Mouse (Mus musculus): ENCODE results near the gene Gnas. TPM values are rescaled to one million over a fixed set of nuclear protein-coding genes. Genes with fewer than 3 reads are reported as not detected.
"Not testable (repeated sequence)": the region's sequence is repeated elsewhere in the genome, so short reads cannot be mapped to it uniquely, and the experiment has no call there.

Gnas gene
- total RNA-seq, 1 experiment from 2014 or later = 282 TPM

DNA sequence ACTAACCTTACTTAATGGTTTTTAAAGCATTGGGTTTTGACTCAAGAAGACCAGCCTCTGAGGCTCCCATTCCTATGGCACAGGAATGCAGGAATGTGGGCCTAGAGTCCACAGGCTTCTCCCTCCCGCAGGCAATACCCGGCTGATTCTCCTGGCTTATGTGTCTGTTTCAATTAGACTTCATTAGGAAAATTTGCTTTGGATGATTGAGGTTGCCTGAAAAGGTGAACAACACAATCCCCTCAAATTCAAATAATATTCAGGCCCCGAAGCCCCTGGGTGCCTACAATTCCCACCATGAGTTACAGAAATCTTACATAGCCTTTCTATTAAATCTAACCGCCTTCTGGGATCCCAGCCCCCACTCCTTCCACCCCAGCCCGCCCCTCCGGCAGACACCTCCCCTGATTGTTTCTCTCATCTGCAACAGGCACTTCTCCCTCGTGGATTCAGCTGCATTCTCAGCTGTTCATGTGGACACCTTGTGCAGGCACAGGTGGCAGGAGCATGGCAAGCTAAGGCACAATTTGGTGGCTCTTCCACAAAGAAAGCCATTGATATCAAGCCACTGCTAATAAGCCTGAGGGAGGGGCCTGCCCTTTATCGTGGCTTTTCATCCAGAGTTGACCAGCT, 7.0 kb downstream of the Gnas start:
- ATAC-seq (replicated peaks; ENCODE audit: low read depth, poor library complexity, severe bottlenecking) = no peak

DNA sequence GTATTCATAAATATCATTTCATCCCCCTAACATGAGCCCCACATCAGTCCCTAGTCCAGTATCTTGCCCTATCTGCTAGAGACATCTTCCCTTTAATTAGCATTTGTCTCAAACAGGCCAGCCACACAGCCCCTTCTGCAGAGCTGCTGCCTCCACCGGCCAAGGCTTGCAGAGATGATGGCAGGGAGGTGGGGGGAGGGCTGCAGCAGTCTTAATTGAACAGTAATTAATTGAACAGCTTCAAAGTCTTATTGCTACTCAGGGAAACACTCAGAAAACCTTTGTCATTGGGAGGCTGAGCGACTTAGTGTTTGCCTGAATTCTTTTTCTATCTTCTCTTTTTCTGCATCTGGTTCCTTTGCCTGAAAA, 7.5 kb downstream of the Gnas start:
- ATAC-seq (replicated peaks; ENCODE audit: low read depth, poor library complexity, severe bottlenecking) = no peak

DNA sequence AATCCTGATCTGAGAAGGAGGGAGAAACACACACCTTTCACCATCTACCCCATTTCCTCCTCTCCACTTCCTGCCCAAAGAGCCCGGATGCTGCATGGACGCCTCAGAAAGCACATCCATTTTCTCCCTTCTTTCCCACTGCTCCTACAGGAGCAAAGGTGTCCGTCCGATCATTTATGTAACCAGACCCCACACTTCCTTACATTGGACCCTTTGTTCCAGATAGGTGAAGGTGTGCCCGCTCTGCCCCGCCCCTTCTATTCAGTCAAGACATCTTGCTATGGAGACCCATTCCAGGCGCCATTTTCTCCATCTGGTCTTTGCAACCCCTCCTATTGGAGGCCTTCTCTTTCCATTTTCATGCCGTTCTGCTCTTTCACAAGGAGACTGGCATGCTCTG, 10.3 kb downstream of the Gnas start:
- no peak for ATAC-seq (replicated peaks; ENCODE audit: low read depth, poor library complexity, severe bottlenecking)

DNA sequence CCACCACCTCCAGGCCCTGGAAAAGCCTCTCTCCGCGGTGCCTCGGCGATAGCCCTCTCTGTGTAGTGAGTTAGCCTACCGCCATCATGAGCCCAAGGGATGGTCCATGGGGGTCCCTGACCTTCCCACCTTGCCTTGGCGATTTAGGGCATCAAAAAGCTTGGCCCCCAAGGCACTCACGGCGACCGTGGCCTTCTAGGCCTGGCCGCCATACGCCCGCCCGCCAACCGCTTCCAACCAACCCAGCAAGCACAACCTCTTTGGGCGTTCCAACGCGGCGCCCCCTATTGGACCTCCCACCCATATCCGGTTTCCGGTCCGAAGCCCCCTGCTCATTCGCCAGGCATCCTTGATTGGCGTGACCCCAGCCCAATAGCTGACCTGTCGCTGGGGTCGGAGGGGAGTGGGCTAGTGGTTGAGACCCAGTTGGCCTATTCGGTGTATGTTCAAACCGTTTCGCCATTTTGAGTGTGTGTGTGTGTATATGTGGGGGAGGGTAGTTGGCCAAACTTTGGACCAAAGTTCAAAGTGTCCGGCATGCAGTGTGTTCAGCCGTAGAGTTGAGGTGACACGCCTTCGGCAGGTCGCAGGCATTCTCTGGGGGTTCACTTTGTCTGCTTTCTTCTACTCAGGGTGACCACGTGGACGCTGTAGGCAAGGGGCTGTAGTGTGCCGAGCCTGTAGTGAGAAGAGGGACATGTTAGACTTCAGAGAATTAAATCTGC, 11.2 kb downstream of the Gnas start:
- ATAC-seq (replicated peaks; ENCODE audit: low read depth, poor library complexity, severe bottlenecking) = peak; percentile 64

DNA sequence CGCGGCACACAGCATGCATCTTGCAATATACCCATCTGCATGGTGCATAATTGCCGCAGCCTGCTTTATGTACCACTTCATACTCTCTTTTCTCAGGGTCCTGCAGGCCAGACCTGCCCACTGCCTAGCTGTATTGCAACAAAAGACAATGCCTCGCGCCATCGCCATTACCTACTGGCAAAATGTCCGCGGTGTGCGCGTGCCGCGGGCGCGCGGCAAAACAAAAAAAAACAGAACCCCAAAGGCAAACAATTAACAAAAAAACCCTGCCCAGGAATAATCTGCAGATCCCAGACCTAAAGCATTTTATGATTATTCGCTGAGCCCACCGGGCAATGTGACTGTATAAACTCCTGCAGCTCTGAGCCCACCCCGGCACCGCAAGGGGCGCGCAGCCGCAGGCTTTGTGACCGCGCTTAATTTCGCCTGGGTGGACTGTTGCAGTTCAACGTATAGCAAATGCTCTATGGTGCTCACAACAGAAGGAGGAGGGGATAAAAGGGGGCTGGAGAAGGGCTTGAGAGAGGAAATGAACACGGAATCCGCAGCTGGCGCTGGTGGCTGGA, 11.9 kb downstream of the Gnas start:
- no peak for ATAC-seq (replicated peaks; ENCODE audit: low read depth, poor library complexity, severe bottlenecking)

DNA sequence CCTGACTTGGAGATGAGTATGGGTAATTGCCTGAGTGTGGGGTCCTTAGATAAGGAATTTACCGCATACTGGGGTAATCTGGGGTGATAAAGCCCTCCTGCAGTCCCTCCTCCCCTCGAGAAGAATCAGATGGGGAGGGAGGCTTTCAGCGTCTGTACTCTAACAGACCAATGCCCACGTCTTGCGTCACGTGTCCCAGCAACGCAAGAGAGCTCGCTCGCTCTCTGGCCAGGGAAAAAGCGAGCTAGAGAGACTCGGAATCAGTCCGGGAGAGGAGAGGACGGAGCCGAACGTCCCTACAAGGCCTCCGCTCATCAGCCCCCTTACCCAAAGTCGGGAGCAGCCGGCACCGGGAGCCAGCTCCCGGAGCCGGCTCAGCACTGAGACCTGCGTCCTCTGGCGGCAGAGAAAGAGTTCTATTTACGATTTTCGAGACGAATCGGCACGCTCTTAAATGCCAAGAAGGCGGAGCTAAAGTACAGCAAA, 13.0 kb downstream of the Gnas start:
- peak; percentile 57 for ATAC-seq (replicated peaks; ENCODE audit: low read depth, poor library complexity, severe bottlenecking)

DNA sequence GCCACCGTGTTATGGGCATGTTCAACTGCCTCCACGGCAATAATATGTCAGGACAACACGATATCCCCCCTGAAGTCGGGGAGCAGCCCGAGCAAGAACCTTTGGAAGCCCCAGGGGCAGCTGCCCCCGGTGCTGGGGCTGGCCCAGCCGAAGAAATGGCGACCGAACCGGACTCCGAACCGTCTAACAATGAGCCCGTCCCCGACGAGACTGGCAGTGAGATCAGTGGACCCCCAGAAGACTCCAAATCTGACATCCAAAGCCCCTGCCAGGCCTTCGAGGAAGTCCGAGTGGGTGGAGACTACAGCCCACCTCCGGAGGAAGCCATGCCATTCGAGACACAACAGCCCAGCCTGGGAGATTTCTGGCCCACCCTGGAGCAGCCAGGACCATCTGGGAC, 13.7 kb downstream of the Gnas start:
- no peak for ATAC-seq (replicated peaks; ENCODE audit: low read depth, poor library complexity, severe bottlenecking)

DNA sequence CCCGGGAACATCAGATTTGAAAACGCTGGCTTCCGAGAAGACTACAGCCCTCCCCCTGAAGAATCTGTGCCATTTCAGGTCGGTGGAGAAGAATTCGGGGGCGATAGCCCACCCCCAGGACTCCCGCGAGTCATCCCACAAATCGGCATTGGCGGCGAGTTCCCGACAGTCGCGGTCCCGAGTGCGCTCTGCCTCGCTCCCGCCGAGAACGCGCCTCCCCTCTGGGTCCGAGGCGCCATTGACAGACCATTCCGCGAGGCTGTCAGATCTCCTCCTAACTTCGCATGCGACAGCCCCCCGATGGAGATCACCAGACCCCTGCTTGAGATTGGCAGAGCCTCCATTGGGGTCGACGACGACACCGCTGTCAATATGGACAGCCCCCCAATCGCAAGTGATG, 14.4 kb downstream of the Gnas start:
- no peak for ATAC-seq (replicated peaks; ENCODE audit: low read depth, poor library complexity, severe bottlenecking)

DNA sequence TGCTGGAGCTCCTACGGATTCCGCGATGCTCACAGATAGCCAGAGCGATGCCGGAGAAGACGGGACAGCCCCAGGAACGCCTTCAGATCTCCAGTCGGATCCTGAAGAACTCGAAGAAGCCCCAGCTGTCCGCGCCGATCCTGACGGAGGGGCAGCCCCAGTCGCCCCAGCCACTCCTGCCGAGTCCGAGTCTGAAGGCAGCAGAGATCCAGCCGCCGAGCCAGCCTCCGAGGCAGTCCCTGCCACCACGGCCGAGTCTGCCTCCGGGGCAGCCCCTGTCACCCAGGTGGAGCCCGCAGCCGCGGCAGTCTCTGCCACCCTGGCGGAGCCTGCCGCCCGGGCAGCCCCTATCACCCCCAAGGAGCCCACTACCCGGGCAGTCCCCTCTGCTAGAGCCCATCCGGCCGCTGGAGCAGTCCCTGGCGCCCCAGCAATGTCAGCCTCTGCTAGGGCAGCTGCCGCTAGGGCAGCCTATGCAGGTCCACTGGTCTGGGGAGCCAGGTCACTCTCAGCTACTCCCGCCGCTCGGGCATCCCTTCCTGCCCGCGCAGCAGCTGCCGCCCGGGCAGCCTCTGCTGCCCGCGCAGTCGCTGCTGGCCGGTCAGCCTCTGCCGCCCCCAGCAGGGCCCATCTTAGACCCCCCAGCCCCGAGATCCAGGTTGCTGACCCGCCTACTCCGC, 15.1 kb downstream of the Gnas start:
- no peak for ATAC-seq (replicated peaks; ENCODE audit: low read depth, poor library complexity, severe bottlenecking)

DNA sequence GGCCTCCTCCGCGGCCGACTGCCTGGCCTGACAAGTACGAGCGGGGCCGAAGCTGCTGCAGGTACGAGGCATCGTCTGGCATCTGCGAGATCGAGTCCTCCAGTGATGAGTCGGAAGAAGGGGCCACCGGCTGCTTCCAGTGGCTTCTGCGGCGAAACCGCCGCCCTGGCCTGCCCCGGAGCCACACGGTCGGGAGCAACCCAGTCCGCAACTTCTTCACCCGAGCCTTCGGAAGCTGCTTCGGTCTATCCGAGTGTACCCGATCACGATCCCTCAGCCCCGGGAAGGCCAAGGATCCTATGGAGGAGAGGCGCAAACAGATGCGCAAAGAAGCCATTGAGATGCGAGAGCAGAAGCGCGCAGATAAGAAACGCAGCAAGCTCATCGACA, 15.6 kb downstream of the Gnas start:
- no peak for ATAC-seq (replicated peaks; ENCODE audit: low read depth, poor library complexity, severe bottlenecking)

DNA sequence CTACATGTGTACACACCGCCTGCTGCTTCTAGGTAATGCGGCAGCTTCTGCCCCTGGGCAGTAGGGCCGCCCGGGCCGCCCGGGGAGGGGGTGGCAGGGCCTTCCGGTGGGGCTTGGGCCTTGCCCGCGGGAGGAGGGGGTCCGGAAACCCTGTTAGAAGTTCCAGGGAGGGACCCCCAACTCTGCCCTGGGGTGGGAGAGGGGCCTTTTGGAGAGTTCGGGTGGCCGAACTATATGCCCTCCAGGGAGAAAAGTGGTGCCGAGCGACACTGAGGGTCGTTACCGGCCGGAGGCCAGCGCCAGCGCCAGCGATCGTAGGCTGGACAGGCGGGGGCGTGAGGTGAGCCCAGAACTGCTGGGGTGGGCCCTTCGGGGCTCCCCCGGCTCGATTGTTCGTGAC, 16.1 kb downstream of the Gnas start:
- ATAC-seq (replicated peaks; ENCODE audit: low read depth, poor library complexity, severe bottlenecking) = no peak

DNA sequence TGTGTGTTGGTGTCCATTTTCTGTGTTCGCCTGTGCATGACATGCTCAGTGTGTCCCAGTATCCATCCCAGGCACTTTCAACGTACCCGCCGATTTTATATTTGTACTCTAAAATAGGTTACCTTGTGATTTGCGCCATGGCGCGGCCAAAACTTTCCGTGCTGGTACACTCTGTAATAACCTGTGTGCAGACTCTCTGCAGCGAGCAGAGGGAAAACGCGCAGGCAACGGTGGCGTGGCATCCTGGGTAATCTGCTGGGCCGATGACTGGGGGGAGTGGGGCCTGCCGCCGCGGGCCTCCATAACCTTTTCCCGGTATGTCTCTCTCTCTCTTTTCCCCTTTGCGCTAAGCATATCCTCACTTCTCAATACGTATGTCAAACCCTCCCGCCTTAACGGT, 16.5 kb downstream of the Gnas start:
- ATAC-seq (replicated peaks; ENCODE audit: low read depth, poor library complexity, severe bottlenecking) = no peak

DNA sequence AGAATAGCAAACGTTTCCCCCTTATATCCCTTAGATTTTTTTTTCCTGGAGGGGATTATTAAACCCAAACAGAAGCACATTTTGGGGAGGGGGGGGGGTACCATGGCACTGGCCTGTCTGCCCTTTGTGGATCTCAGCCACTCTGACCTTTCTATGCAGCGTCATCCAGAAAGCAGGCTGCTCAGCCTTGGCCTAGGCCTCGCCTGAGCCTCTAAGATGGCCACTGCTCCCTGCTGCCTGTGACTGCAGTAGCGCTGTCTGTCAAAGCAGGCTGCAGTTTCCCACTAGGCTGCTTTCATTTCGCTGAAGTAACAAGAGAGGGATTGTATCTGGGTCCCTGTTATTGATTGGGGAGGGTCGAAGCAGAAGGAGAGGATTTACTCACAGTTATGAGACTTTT, 18.4 kb downstream of the Gnas start:
- ATAC-seq (replicated peaks; ENCODE audit: low read depth, poor library complexity, severe bottlenecking) = no peak

DNA sequence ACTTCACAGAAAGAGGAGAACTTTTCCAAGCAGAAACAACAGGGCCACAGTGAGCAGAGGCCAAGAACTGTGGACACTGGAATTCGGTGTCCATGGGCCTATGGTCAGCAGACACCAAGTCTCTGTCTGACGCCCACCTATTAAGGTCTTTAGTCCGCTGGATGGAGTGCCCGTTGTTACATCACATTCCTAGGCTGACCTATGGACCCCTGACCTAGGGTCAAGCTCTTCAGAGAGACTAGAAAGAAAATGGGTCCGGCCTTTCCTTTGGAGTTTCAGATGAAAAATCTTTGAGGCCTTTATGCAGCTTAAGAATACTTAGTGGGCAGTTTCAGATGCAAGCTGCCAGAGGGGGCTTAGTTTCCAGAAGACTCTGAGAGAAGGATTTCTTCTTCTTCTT, 21.5 kb downstream of the Gnas start:
- no peak for ATAC-seq (replicated peaks; ENCODE audit: low read depth, poor library complexity, severe bottlenecking)

DNA sequence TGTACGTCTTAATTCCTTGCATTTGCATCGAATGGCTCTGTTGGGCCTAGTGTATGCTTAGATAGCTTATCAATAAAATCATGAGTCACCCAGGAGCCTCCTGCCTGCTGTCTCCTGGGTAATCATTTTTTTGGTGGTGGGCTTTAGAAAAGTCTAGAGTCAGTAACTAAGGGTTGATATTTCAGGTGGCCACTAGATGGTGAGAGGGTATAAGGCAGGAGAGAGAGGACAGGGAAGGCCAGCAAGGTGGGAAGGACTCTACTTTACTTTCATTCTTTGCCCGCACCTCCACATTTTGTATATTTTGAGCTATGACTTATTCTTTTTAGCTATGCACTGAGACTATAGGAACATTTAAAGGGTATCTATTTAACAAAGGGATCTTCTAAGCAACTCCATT, 23.8 kb downstream of the Gnas start:
- no peak for ATAC-seq (replicated peaks; ENCODE audit: low read depth, poor library complexity, severe bottlenecking)

DNA sequence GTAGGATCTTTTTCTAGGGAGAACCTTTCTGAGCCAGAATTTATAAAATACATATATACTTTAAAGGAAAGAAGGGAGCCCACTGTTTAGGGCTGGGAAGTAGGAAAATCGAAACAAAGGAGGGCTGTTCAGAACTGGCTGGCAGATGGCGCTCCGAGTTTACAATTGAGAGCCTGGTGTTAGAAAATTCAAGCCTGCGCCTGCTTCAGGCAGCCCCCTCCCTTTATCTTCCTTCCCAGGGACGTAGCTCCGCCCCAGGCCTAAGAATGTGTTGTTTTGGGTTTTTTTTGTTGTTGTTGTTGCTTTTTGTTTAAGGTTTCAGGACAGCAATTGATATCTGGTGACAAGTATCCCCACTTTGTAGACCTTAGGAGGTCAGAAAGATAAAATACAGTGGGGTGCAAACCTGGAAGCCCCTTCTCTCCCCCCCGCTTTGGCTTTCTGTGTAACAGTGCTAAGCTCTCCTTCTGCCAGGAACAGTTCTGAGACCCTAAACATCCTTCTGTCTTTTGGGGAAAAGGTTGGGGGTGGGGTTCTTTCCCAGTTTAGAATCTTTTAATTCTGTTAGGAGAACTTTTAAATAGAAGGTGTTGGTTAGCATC, 26.9 kb downstream of the Gnas start:
- ATAC-seq (replicated peaks; ENCODE audit: low read depth, poor library complexity, severe bottlenecking) = peak; percentile 76

DNA sequence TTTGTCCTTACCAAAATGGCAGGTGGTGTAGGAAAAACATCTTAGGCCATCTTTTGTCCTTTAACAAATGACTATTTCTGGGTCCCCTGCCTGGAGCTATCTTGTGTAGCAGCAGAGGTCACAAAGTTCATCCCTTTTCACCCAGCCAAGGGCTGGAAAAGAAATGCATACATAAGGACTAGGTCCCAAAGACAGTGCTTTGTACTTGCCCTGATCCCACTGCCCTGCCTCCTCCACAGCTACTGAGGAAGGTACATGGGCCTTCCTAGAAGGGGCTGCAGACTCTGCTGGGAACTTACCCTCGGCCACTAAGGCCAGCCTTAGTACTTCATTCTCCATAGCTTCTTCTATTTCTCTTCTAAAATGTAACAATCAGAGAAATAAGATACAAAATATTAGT, 27.5 kb downstream of the Gnas start:
- ATAC-seq (replicated peaks; ENCODE audit: low read depth, poor library complexity, severe bottlenecking) = no peak

DNA sequence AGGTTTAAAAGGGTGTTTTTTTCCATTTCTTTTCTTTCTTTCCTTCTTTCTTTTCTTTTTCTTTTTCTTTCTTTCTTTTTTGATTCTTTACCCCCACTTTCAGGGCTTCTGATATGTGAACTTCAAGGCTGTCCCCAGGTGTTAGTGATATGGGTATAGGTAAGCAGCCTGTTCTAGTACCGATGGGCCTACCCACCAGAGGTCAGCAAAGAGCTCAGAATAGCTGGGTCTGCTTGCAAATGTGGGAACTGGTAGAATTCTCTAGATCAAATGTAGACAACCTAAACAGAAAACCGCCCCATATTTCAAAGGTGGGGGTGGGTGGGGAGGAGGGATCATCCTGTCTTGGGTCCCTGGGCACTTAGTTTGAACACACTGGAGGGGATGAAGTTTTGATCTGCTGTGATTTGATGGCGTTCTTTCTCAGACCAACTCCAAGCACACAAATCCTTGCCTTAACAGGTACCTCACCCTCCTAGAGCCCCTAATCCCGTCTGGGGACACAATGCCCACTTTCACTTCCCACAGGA, 28.1 kb downstream of the Gnas start:
- ATAC-seq (replicated peaks; ENCODE audit: low read depth, poor library complexity, severe bottlenecking) = peak; percentile 88

DNA sequence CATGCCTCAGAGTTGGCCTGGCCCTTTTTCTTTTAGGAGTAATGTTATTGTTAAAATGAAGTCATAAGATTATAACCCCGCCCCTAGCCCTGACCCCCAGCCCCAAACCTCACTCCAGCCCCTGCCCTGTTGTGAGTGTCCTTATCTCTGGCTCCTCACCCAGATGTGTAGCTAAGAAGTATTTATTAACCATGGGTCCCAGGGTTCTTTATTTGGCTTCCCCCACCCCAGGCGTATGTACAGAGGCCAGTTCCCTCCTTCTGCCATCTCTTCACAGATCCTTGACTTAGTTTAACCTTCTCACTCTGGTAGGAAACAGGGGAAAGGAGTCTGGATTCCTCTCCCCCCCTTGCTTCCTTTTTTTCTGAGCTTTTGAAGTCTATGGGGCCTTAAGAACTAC, 28.5 kb downstream of the Gnas start:
- ATAC-seq (replicated peaks; ENCODE audit: low read depth, poor library complexity, severe bottlenecking) = no peak

DNA sequence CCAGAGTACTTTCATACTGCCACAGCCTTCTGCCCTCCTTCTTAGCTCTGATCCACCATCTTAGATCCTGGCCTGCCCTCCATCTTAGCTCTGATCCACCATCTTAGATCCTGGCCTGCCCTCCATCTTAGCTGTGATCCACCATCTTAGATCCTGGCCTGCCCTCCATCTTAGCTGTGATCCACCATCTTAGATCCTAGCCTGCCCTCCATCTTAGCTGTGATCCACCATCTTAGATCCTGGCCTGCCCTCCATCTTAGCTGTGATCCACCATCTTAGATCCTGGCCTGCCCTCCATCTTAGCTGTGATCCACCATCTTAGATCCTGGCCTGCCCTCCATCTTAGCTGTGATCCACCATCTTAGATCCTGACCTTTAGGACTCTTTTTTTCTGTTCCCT, 31.3 kb downstream of the Gnas start:
- ATAC-seq (replicated peaks; ENCODE audit: low read depth, poor library complexity, severe bottlenecking) = not testable (repeated sequence)

DNA sequence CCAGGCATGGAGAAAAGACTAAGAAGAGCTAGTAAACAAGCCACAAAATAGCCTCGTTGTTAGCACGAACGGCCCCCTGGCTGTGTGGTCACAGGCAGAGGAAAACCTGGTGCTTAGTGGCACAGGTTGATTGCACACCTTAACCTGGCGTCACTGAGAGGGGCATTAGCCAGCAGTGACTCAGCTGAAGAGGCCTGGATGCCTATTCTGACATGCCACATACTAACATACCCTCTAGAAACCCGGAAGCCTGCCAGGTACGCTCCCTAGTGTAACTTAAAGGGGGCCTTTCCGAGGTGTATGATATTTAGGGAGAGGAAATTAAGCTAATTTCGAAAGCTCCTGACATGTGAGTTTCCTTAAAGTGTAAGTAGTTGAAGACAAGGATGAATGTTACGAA, 32.5 kb downstream of the Gnas start:
- ATAC-seq (replicated peaks; ENCODE audit: low read depth, poor library complexity, severe bottlenecking) = no peak

Data from common myeloid progenitor, adult 5-6 weeks (primary cell).